Comparison of ENCODE assay signal across 8 mouse cellular contexts in the genomic region with DNA sequence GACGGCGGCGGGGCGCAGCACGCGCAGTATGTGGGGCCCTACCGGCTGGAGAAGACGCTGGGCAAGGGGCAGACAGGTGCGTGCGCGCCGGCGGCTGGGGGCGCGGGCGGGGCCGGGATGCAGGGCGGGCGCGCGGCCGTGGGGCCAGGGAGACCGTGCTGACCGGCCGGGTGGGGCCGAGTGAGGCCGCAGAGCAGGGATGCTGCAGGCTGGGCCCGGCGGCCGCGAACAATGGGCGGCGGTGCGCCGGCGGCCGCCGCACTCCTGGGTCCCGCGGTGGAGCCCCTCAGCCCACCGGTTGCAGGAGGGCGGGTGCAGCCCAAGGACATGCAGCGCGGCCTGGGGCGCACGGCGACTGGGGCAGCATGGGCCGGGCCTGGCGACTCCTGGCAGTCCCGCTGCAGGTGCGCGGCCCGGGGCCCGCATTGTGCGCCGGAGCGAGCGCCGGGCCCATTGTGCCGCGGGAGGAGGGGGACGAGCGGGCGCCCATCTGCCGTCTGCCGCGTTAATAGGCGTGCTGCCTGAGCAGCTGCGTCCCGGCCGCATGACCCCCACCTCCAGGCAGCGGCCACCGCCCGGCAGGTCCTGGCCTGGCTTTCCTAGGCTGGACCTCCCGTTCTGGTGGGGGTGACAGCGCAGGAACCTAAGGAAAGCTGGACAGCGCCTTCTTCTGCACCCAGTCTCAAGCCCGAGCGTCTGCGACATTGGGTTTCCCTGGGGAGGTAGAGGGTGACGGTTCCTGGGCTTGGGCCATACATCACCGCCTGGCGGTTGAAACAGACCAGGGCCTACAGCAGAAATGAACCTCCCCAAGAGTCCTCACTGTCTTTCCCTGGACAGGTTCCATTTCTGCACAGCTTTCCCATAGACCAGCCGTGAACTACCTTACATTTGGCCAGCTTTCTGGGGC. TPM values are rescaled to one million over a fixed set of nuclear protein-coding genes. Genes with fewer than 3 reads are reported as not detected.
DNase-seq lines count a peak whose midpoint lies in the region; ATAC-seq and TF ChIP-seq lines count a peak whose summit lies in the region.

No protein-coding gene starts in this region.

- no peak; the same call in 1 of the 2 replicates for ATAC-seq in lung, embryonic 14.5 days (ENCODE audit: insufficient read depth)
- peak; percentile 31 for ATAC-seq in forebrain, embryonic 15.5 days (replicated peaks)
- peak; percentile 26 for ATAC-seq in midbrain, embryonic 16.5 days

- H3K9me3 ChIP-seq in lung, embryonic 14.5 days (ENCODE audit: low read depth, low read length), result no peaks in the 10 kb centered on the region
- H3K9me3 ChIP-seq in forebrain, embryonic 15.5 days, result no peaks in the 10 kb centered on the region
- H3K9me3 ChIP-seq in midbrain, embryonic 16.5 days (replicated peaks; ENCODE audit: control insufficient read depth, low read length, poor library complexity, severe bottlenecking), result no peaks in the 10 kb centered on the region

- under 1% methylated on average over 73 of the region's 84 CpGs for WGBS in lung, embryonic 14.5 days
- under 1% methylated on average over 72 of the region's 84 CpGs for WGBS in forebrain, embryonic 15.5 days
- under 1% methylated on average over 64 of the region's 84 CpGs for WGBS in midbrain, embryonic 16.5 days

- peaks cover 67% of the 10 kb centered on the region for H3K27me3 ChIP-seq in lung, embryonic 14.5 days (ENCODE audit: insufficient read depth, low read length)
- no peaks in the 10 kb centered on the region for H3K27me3 ChIP-seq in forebrain, embryonic 15.5 days
- H3K27me3 ChIP-seq in midbrain, embryonic 16.5 days (ENCODE audit: control insufficient read depth, insufficient read depth, low read depth, low read length), result no peaks in the 10 kb centered on the region

- no peak overlapping the region for H3K27ac ChIP-seq in lung, embryonic 14.5 days (ENCODE audit: low read depth)
- peak overlapping the region; percentile 97 for H3K27ac ChIP-seq in forebrain, embryonic 15.5 days (replicated peaks)
- peak overlapping the region; percentile 96 for H3K27ac ChIP-seq in midbrain, embryonic 16.5 days (ENCODE audit: low read length)

- peak overlapping the region; percentile 38 for H3K4me3 ChIP-seq in lung, embryonic 14.5 days (ENCODE audit: low read depth, low read length)
- H3K4me3 ChIP-seq in forebrain, embryonic 15.5 days, result peak overlapping the region; percentile 76
- H3K4me3 ChIP-seq in midbrain, embryonic 16.5 days (ENCODE audit: low read depth, low read length), result peak overlapping the region; percentile 95

- no peaks in the 10 kb centered on the region for H3K36me3 ChIP-seq in lung, embryonic 14.5 days (ENCODE audit: insufficient read depth)
- peaks cover 5% of the 10 kb centered on the region; the same call in 1 of the 2 replicates for H3K36me3 ChIP-seq in forebrain, embryonic 15.5 days
- H3K36me3 ChIP-seq in midbrain, embryonic 16.5 days (ENCODE audit: control insufficient read depth, insufficient read depth, low read length), result peaks cover 4% of the 10 kb centered on the region

- peak overlapping the region; percentile 42 for H3K9ac ChIP-seq in lung, embryonic 14.5 days
- peak overlapping the region; percentile 98 for H3K9ac ChIP-seq in forebrain, embryonic 15.5 days (replicated peaks)
- H3K9ac ChIP-seq in midbrain, embryonic 16.5 days (ENCODE audit: low read depth, low read length), result peak overlapping the region; percentile 100

- peak overlapping the region; percentile 88 for H3K4me2 ChIP-seq in lung, embryonic 14.5 days
- peak overlapping the region; percentile 80 for H3K4me2 ChIP-seq in forebrain, embryonic 15.5 days (replicated peaks)
- H3K4me2 ChIP-seq in midbrain, embryonic 16.5 days (ENCODE audit: low read length), result peak overlapping the region; percentile 99

- H3K4me1 ChIP-seq in lung, embryonic 14.5 days (ENCODE audit: insufficient read depth), result no peaks in the 10 kb centered on the region
- H3K4me1 ChIP-seq in forebrain, embryonic 15.5 days, result peaks cover 66% of the 10 kb centered on the region
- peaks cover 60% of the 10 kb centered on the region for H3K4me1 ChIP-seq in midbrain, embryonic 16.5 days (ENCODE audit: control insufficient read depth, insufficient read depth, low read length)

- DNase-seq in lung, embryonic 14.5 days, result peak; percentile 18
- no peak for DNase-seq in lung, postnatal 25 days (ENCODE audit: low spot score)
- peak; percentile 72 to 79 for DNase-seq in cerebellum, adult 18-20 months
- peak; percentile 22 for DNase-seq in kidney, postnatal 10 days
- DNase-seq in thymus, postnatal 14 days, result peak; percentile 40
- DNase-seq in natural killer cell, adult 2 months (ENCODE audit: low spot score in 2 of 2), result no peak

- no peak for TF ChIP-seq CTCF in lung, embryonic 14.5 days (IDR thresholded peaks at IDR 0.05; ENCODE audit: low read depth)

RNA-seq across cellular contexts. Expression of a gene that starts 0.8 kb away (rescaled TPM):
- 0.81 and 0.88 TPM in 2 replicates for polyA plus RNA-seq in lung, embryonic 14.5 days (2014; fragmentation: Nextera tagmentation; extraction: Ambion mirVana)
- polyA plus RNA-seq in forebrain, embryonic 15.5 days (2015; fragmentation: Nextera tagmentation; extraction: Ambion mirVana), result 23.1 and 25.8 TPM in 2 replicates
- polyA plus RNA-seq in midbrain, embryonic 16.5 days (2015; fragmentation: Nextera tagmentation; extraction: Ambion mirVana), result 21.8 and 23.9 TPM in 2 replicates

RNA-seq across cellular contexts. Expression of a gene that starts 32.1 kb away (rescaled TPM):
- polyA plus RNA-seq in lung, embryonic 14.5 days (2014; fragmentation: Nextera tagmentation; extraction: Ambion mirVana), result 50.3 and 54.5 TPM in 2 replicates
- polyA plus RNA-seq in forebrain, embryonic 15.5 days (2015; fragmentation: Nextera tagmentation; extraction: Ambion mirVana), result 84.4 and 87.9 TPM in 2 replicates
- 80.9 and 86.6 TPM in 2 replicates for polyA plus RNA-seq in midbrain, embryonic 16.5 days (2015; fragmentation: Nextera tagmentation; extraction: Ambion mirVana)

Comparison
In these comparisons a context has a peak if more than half of its experiments do, and no peak if none do; other contexts are left out.
1. DNase-seq: peak in lung, embryonic 14.5 days (single experiment), cerebellum, adult 18-20 months (2 of 2), kidney, postnatal 10 days (single experiment) and thymus, postnatal 14 days (single experiment); none in lung, postnatal 25 days (single experiment) and natural killer cell, adult 2 months (0 of 2).
2. H3K4me3 ChIP-seq: peak in every context shown above with its lines; median percentile 95 in midbrain, embryonic 16.5 days; 76 in forebrain, embryonic 15.5 days; 38 in lung, embryonic 14.5 days.
3. H3K9ac ChIP-seq: peak in every context shown above with its lines; median percentile 100 in midbrain, embryonic 16.5 days; 98 in forebrain, embryonic 15.5 days; 42 in lung, embryonic 14.5 days.
4. RNA of a gene that starts 0.8 kb away (polyA plus RNA-seq): 23.1 to 25.8 TPM in forebrain, embryonic 15.5 days and 21.8 to 23.9 TPM in midbrain, embryonic 16.5 days; 0.81 to 0.88 TPM in lung, embryonic 14.5 days; every median in the first group is over 10 times any median in the second.
5. Peak in every context shown above with its lines, with median percentiles within 50 percentile points of each other: H3K4me2 ChIP-seq.